Mouse (Mus musculus): ENCODE data around the gene Abhd16a.
"Not testable (repeated sequence)": the region's sequence is repeated elsewhere in the genome, so short reads cannot be mapped to it uniquely, and the experiment has no call there.

The Abhd16a gene

DNA sequence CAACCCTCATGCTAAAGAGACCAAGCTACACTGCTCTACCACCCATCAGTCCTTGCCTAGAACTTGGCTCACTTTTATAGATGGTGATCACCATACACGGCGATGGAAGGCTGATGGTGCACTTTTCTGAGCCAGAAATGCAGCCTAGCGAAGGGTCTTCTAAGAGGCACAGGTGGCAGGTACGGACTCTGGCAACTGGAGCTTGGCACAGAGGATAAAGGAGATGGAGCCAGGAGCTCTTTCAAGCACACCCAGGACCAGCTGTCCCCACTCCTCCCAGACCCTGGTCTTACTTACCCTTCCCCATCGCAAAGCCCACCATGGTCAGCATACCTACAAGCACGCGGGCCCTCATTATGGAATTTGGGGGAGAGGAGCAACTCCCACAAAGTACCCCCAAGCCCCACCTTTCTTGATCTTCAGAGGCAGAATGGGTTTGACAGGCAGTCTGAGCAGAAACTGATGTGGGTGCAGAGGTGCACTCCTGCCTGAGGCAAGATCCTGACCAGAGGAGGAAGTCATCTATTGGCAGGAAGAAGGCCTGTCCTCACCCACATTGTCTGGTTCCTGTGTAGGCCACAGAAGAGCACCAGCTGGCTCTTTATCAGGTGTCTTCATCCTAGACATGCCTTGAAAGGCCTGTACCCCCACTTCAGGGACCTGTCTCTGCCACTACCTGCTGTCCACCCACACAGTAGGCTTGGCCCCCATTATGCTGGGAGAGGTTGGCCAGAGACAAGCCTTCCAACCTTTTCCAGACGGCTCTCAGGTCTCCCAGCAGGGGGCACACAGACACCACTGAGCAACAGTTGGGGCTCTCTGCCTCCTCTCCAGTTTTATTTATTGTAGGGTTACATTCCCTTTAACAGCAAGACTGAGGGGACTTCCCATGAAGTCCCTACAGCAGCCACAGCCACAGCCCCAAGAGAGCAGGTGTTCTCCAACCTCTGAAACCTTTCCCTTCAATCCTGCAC is 26.3 kb downstream of the Abhd16a start, which contains the start of gene Ly6g5b:
Ly6g5b (minus strand) TSS at position 383 of the 974 bp plus-strand sequence.
- in situ Hi-C loops (cut with MboI, MseI): no loop called here

DNA sequence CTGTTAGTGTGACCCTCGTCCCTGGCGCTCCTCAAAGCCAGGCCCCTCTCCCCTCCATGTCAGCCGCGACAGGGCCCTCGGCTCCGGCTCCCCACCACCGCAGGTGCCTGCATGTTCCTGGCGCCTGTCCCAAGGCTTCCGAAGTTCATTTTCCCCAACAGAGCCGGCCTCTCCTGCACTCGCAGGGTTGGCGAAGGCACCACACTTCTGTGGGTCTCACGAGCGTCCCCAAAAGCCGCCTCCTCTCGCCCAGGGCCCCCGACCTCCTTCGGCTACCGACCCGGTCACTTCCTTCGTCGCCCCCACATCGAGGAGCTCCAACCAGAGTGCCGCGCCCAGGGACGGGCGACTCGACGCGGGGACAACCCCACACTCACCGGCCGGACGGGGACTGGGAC is 31.7 kb downstream of the Abhd16a start:
- in situ Hi-C loops (cut with MboI, MseI): no loop called here

DNA sequence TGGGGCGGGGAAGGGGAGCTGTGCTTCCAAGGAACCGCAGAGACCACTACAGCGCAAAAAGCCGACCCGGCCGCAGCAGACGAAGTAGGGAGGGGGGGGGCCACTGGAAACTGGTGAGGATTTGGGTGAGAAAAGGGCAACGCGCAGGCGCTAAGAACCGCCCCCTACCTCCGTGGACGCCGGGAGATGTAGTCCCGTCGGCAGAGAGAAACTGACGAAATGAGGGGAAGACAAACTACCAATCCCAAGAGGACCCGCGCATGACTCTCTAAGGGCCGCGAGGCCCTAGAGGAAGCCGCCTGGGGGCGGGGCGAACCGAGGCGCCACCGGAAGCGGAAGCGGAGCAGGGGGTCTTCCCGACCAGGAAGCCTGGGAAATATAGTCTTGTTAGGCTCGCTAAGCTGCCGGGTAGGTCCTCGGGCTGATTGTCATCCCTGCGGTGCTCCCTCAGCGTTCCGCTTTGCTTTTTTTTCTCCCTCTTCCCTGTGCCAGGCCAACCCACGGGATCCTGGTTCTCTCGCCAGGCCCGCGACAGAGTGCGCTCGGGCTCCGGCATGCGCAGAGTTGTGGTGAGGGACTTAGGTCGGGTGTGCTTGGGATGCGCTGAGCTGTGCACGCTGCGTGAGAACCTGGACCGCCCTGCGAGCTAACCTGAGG is 32.2 kb downstream of the Abhd16a start, which contains the start of gene Gpank1:
Gpank1 (plus strand) TSS at position 313 of the 657 bp plus-strand sequence.
- in situ Hi-C loops (cut with MboI, MseI): no loop called here

DNA sequence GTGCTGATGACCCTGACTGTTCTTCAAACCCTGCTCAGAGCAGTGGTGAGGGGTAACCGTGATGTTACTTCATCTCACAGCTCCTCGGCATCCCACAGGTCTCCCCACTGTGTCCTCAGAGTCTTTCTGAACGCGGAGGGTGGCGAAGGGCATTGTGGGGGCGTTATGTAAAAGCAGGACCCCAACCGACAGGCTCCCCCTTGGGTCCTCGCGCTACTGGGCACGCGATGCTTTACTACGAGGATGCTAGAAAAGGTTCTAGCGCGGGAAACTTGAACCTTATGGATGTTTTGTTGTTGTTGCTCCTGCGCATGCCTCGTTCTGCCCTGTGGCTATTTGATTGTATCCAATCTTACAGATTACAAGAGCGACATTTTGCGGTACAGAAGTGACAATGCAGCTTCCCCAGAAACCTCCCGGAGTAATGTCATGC is 32.8 kb downstream of the Abhd16a start, which contains the start of gene Csnk2b:
Csnk2b (minus strand) TSS at position 183 of the 433 bp plus-strand sequence.
- in situ Hi-C loops (cut with MboI, MseI): no loop called here

DNA sequence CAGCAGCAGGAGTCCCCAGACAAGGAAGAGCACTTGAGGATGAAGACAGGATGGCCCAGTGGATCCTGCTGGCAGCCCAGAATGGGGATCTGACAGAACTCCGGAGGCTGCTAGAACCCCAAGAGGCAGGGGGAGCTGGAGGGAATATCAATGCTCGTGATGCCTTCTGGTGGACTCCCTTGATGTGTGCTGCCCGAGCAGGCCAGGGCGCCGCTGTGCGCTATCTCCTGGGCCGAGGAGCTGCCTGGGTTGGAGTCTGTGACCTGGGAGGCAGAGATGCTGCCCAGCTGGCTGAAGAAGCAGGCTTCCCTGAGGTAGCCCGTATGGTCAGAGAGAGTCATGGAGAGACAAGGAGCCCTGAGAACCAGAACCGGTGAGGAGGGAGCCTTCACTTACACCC is 34.2 kb downstream of the Abhd16a start:
- in situ Hi-C loops (cut with MboI, MseI): not testable (repeated sequence)

DNA sequence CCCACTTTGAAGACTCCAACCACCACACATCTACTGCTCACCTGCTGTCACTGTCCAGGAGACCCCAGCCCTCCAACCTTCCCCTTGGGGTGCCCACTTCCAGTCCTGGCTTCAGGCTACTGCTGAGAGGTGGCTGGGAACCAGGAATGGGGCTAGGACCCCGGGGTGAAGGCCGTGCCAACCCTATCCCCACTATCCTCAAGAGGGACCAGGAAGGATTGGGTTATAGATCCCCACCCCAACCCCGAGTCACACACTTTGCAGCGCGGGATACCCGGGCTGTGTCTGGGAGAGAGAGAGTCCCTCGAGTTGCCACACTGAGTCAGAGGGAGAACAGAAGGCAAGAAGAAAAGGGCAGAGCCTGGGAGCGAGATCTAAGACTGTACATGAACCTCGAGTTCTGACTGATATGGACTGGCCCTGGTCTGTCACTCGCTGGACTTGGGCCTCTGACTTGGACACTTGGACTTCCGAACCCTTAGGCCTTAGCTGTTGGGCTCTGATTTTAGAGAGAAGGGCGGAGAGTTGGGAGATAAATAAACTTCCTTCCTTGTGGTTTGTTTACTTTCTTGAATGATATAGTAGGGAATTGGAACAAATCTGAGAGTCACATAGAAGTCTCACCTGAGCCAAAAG is 35.3 kb downstream of the Abhd16a start:
- in situ Hi-C loops (cut with MboI, MseI): not testable (repeated sequence)

DNA sequence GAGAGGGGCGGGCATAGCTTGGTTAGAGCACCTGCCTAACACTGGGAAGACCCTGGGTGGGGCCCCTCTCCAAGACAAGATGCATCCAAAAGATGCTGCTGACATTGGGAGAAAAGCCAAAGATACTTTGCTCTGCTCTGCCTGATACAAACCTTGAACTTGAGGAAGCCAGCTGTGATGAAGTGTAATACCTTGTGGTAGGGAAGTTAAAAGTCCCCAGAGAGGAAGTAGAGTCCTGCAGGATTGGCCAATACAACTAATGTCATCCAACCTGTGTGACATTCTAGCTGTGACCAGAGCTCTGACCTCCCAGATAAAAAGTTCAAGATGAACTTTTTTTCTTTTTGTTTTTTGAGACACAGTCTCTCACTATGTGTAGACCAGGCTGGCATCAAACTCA is 36.0 kb downstream of the Abhd16a start:
- in situ Hi-C loops (cut with MboI, MseI): no loop called here

DNA sequence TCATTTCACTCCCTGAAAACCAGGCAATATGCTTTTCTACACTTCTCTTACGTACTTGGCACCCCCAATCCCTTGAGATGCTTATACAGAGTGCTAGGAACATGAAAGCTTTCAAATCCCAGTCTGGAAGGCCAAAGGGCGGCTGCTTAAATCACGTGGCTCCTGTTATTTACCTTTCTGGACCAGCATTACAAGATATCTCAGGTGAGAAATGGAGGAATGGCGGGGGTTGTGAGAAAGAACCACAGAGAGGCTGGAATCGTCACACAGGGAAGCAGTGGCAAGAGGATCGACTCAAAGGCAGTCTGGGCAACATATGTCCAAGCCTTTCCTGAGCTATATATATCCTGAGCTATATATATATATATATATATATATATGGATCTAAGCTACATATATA is 36.5 kb downstream of the Abhd16a start:
- in situ Hi-C loops (cut with MboI, MseI): no loop called here

DNA sequence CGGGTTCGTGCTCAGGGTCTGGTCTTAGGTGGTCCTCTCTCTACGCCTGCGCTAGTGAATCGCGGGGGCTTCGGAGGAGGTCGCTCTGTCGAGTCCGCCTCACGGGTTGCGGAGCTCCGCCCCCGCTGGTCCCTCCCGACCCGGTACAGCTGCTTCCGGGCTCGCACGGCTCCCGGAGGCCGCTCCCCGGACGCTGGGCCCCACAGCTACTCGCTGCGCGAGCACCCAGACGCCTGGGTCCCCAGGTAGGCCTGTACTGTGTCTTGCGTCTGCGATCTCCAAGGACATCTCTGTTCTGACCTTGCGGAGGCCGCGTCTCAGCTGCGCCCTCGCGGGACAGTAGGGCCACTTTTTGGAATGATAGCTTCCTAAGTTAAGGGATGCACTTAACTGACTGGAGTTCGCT is 37.1 kb downstream of the Abhd16a start, which contains the start of gene D17H6S53E:
D17H6S53E (plus strand) TSS at position 168 of the 406 bp plus-strand sequence.
- in situ Hi-C loops (cut with MboI, MseI): no loop called here

DNA sequence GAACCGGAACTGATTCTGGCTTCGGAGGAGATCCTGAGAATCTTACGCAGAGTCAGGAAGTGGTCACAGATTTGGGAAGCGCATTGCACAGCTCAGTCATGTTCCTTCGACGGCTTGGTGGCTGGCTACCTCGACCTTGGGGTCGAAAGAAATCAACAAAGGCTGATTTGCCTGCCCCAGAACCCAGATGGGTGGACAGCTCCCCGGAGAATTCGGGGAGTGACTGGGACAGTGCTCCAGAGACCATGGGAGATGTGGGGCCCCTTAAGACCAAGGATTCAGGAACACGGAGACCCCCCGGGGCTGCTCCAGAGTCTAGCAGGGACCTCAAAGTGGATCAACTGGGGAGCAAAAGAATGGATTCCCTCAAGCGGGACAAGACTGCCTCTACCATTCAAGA is 38.0 kb downstream of the Abhd16a start:
- in situ Hi-C loops (cut with MboI, MseI): no loop called here

DNA sequence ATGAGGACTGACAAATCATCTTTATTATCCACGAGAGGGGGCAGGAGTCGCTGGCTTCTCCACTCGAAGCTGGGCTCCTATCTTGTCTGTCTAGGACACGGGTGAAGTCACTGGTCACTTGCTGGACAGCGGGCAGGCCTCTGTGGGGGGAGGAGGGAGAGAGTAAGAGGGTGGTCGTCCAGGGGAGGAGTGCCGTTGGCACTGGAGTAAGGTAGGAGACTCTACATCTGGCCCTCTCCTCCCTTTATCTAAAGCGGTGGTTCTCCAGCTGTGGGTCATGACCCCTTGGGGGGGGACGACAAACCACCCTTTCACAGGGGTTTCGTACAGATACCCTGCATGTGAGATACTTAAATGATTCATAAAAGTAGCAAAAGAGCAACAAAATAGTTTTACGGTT is 39.9 kb downstream of the Abhd16a start:
- in situ Hi-C loops (cut with MboI, MseI): no loop called here

DNA sequence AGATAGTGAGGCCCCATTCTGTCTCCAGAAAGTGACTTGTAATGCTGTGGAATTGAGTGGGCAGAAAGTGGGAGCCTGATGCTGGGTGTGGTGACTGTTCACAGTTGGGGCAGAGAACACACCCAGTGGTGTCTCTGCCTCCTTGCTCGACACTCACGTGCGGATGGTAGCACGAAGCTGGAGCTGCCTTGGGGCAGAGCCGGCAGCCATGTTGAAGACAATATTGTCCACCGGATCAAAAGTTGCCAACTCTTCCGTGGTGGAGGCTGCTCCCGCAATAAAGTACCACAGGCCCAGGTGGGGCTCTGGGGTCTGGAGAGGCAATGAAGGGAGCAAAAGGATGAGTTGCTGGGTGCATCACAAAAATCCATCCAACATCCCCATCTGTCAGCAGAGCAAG is 42.0 kb downstream of the Abhd16a start:
- in situ Hi-C loops (cut with MboI, MseI): no loop called here

DNA sequence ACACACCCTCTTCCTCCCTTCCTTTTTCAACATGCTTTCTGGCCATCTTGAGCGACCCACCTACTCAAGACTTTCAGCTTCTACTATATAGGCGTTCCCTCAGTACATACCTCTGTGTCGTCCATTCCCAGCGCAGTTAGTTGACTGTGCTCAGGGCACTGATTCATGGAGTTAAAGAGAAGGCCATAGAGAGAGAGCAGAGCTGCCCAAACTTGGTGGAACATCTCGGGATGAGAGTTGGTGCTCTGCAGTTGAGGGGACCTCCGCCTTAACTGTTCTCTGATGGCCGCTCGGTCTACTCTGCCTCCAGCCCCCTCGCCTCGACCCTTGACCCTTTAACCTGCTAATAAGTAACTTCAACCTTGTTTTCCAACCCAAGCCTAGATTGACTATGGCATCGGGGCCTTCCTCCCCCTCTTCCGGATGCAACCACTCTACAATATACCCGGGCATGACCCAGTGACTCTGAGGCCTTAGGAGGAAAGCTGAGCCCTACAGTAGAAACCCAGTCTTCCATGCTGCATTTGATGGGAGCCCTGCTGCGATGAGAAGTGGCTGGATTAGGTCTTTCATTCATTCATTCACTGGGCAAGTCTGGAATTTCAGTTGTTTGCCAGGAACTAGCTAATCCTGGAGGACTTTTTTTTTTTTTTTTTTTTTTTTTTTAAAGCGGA is 42.6 kb downstream of the Abhd16a start, which contains the start of gene Apom:
Apom (minus strand) TSS at position 551 of the 674 bp plus-strand sequence.
- in situ Hi-C loops (cut with MboI, MseI): no loop called here

DNA sequence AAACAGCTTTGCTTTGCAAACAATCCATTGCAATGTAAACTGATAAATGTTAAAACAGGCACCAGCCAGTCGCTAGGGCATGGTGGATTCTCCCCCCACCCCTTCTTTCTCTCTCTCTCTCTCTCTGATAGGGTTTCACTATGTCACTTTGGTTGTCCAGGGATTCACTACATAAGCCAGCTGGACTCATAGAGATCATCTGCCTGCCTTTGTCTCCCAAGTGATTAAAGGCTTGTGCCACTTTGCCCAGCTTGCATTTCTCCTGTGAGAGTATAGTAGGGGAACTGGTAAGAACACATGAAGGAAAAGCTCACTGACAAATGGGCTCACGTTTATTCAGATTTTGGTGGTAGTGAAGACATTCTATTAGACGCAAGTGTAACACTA is 43.1 kb downstream of the Abhd16a start:
- in situ Hi-C loops (cut with MboI, MseI): no loop called here

DNA sequence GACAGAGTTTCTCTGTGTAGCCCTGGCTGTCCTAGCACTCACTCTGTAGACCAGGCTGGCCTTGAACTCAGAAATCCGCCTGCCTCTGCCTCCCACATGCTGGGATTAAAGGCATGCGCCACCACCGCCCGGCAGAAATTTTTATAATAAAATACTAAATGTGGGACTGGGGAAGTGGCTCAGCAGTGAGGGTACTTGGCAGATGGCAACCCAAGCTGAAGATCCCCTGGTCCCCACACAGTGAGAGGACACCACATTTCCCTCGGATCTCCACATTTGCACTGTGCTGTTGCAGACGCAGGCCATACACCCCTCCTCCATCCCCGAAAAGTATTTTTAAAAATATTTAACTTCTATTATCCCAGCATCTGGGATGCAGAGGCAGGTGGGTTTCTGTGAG is 44.5 kb downstream of the Abhd16a start:
- in situ Hi-C loops (cut with MboI, MseI): no loop called here

DNA sequence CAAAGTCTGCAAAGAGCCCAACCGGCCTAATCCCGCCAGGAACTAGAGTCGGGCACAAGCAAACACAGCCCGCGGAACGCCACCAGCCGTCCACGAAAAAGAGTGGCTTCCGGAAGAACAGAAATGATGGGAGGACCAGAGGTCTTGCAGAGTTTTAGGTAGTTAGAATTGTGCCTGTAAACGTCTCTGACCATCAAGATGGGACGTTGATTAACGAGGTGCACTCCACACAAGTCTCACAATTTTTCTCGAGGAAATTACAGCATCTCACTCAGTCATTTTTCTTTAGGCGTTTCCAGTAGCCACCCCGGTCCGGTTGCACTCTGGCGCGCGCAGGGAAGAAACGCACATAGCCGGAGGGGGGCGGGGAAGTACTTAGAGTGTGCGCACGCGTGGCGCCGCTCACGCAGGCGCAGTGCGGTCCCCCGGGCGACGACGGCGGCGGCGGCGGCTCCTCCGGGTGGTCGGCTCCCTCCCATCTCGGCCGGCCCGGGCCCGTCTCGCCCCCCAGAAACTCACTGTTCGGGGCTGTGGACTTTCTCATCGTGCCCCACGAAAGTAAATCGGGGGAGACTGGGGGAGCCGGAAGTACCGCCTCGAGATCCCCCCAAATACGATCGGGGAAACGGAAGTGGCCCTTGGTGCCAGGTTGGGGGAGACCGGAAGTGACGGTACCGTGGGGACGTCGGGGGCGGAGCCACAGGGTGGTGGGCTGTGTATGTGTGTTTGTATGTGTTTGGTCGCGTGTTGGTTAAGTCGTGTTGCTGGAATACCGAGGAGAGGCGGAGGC is 45.9 kb downstream of the Abhd16a start, which contains the start of gene Bag6:
Bag6 (plus strand) TSS at position 378 of the 790 bp plus-strand sequence.
- in situ Hi-C loops (cut with MboI, MseI): no loop called here

DNA sequence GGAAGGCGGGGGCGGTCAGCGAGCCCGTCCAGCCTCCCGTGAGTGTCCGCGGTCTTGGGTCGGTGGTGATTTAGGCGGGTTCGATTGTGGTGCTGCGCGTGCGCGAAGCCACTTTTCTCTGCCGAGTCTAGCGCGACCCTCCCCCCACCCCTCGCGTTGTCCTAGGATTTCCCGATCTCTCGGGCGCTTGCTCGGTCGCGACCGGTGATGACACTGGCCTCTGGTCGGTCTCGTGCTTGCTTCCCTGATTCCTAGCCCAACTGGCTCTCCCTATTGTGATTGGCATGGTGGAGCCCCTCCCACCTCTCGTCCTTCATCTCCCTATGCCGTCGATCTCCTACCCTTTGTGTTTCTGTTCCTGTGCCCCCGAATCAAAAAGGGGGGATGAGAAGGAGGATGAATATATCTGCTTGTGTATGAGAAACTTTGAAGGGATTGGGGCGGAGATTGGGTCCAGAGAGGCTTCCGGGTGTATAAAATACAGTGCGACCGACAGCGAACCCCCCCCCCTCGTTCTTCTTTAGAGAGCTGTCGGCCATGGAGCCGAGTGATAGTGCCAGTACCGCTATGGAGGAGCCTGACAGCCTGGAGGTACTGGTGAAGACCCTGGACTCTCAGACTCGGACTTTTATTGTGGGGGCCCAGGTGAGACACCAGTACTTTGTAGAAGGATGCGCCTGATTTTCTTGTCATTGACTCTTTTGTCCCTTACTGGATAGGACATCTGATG is 46.7 kb downstream of the Abhd16a start:
- in situ Hi-C loops (cut with MboI, MseI): no loop called here

DNA sequence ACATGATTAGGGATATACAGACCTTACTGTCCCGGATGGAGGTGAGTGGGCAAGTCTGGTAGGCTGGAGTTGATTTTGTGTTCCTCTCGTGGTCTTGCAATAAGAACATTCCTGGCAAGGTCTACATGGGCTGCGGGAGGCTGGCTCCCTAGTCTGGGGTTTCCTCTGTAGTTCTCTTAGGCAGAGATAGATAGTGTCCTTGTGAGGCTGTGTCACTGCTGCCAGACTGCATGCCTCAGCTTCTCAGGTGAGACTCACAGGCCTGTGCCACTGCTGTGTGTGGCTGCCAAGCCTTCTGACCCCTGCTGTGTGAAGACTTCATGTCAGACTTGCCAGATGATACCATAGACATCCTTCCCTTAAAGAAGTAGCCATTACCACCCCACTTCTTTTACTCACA is 50.2 kb downstream of the Abhd16a start:
- in situ Hi-C loops (cut with MboI, MseI): no loop called here

DNA sequence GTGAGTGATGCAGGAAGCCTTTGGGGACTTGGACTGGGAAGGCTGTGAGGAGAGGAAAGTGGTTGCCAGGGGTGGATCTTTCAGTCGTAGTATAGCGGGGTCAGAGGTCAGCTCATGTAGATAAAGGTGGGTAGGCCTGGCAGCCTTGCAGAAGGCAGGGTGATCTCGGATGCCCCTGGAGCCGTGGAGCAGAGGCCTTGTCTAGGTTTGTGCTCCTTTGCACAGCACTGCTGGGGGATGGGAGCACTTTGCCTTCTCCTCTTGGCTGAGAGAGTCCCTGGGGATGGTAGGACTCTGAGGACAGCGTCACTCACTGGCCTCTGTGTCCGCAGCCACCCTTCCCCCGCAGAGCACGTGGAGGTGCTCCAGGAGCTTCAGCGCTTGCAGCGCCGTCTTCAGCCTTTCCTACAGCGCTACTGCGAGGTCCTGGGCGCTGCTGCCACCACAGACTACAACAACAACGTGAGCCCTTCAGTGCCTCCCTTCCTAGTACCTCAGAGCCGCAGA is 51.5 kb downstream of the Abhd16a start:
- in situ Hi-C loops (cut with MboI, MseI): no loop called here
